Mouse (Mus musculus) lung, adult 2 months (tissue): ENCODE measurements at regions not wholly inside any gene's neighbourhood (a gene's known extent, or its start where the extent isn't known, plus 50 kb on each side); places are given as distances from the start of the nearest gene placed in this dataset.

Experiments
- CTCF ChIP-seq: fragments of 200-500 bp; IDR thresholded peaks from 2 replicates; pipeline ENCODE4 v1.5.1; 2011; ENCODE audit warnings: mild to moderate bottlenecking, low read length, control low read depth; ENCODE audit not compliant: insufficient read depth
- POLR2A ChIP-seq: fragments of 200-500 bp; IDR thresholded peaks from 2 replicates; pipeline ENCODE4 v1.6.1; 2011; ENCODE audit warnings: low read depth, mild to moderate bottlenecking, control low read depth, low read length, borderline replicate concordance; ENCODE audit errors: extremely low read depth

GRCm38 (mm10) chr2:147454362-147455257, 92.9 kb downstream of the Pax1 start:
- TF ChIP-seq POLR2A (peak; percentile 19; the same call in 1 of the 2 replicates), CTCF (no peak)
